Mouse (Mus musculus) limb, embryonic 13.5 days (tissue): ENCODE data around the gene Ror1. TPM values are rescaled to one million over a fixed set of nuclear protein-coding genes. Genes with fewer than 3 reads are reported as not detected.

Experiments used
- ATAC-seq: fragments of 200-750 bp; cut with Nextera tagmentation; 2 replicates; pipeline ENCODE4 v1.8.0; 2017; ENCODE audit warnings: low read depth, moderate number of reproducible peaks, moderate TSS enrichment; ENCODE audit not compliant: low FRiP score
- H3K27ac ChIP-seq: fragments of 300-500 bp; sonication (generic); 2 replicates; pipeline ENCODE4 v1.5.1; 2015; ENCODE audit warnings: inconsistent platforms, mild to moderate bottlenecking, moderate library complexity
- H3K27me3 ChIP-seq: fragments of 300-500 bp; sonication (generic); 2 replicates; pipeline ENCODE4 v1.6.1; 2015; ENCODE audit warnings: mild to moderate bottlenecking, inconsistent platforms
- H3K36me3 ChIP-seq: fragments of 300-500 bp; sonication (generic); 2 replicates; pipeline ENCODE4 v1.6.1; 2015; ENCODE audit warnings: inconsistent platforms, mild to moderate bottlenecking, moderate library complexity
- H3K4me1 ChIP-seq: fragments of 300-500 bp; sonication (generic); 2 replicates; pipeline ENCODE4 v1.6.1; 2015; ENCODE audit warnings: inconsistent platforms
- H3K4me2 ChIP-seq: fragments of 300-500 bp; sonication (generic); replicated peaks from 2 replicates; pipeline ENCODE4 v1.6.1; 2015; ENCODE audit warnings: inconsistent platforms, mild to moderate bottlenecking, moderate library complexity
- H3K4me3 ChIP-seq: fragments of 300-500 bp; sonication (generic); 2 replicates; pipeline ENCODE4 v1.5.1; 2015; ENCODE audit warnings: moderate library complexity, mild to moderate bottlenecking, inconsistent platforms
- H3K9ac ChIP-seq: fragments of 300-500 bp; sonication (generic); 2 replicates; pipeline ENCODE4 v1.6.1; 2015; ENCODE audit warnings: mild to moderate bottlenecking, inconsistent platforms
- H3K9me3 ChIP-seq: fragments of 300-500 bp; sonication (generic); 2 replicates; pipeline ENCODE4 v1.6.1; 2016; ENCODE audit warnings: inconsistent platforms
- WGBS: fragments of 180-500 bp; shearing (Covaris S2); methylation state at CpG from one replicate; pipeline ENCODE4 v1.1.7; 2015; 5-methylcytosine and 5-hydroxymethylcytosine counted together
- polyA plus RNA-seq: library from polyadenylated mRNA; unstranded; fragments of >200 nt; fragmentation: Nextera tagmentation; extraction: Ambion mirVana; gene quantifications from 2 replicates; pipeline ENCODE4 v1.2.1, GENCODE M21; 2015

The Ror1 gene
- polyA plus RNA-seq, 1 experiment from 2014 or later: 11.8 TPM

- Histone ChIP-seq H3K4me1 (peaks cover 30% of the 10 kb centered on the region), H3K9ac (no peak overlapping the region), H3K27ac (no peak overlapping the region), H3K9me3 (no peaks in the 10 kb centered on the region), H3K27me3 (peaks cover 14% of the 10 kb centered on the region; the same call in 1 of the 2 replicates), H3K36me3 (no peaks in the 10 kb centered on the region), H3K4me3 (no peak overlapping the region), H3K4me2 (no peak overlapping the region)
- 48% methylated on average over 1 of the region's 1 CpGs for WGBS
- no peak for ATAC-seq
Observed at GRCm38 (mm10) chr4:100223532-100223931, 127.9 kb downstream of the Ror1 start.

GRCm38 (mm10) chr4:100223965-100224364 lies 128.4 kb downstream of the Ror1 start:
- ATAC-seq: no peak
- WGBS: 81% methylated on average over 3 of the region's 3 CpGs
- H3K4me1 ChIP-seq: peaks cover 30% of the 10 kb centered on the region

GRCm38 (mm10) chr4:100226619-100227018 lies 131.0 kb downstream of the Ror1 start:
- Histone ChIP-seq H3K4me2 (no peak overlapping the region), H3K9me3 (no peaks in the 10 kb centered on the region), H3K27me3 (0 out of 2 replicates have a peak, but pooled peaks cover 6% of the 10 kb centered on the region), H3K36me3 (no peaks in the 10 kb centered on the region), H3K9ac (no peak overlapping the region), H3K4me3 (no peak overlapping the region), H3K4me1 (peaks cover 30% of the 10 kb centered on the region), H3K27ac (no peak overlapping the region)
- no peak for ATAC-seq
- WGBS: 40% methylated on average over 4 of the region's 4 CpGs

More at GRCm38 (mm10) chr4:100223965-100224364, 128.4 kb downstream of the Ror1 start:
- Histone ChIP-seq H3K36me3 (no peaks in the 10 kb centered on the region), H3K27me3 (peaks cover 14% of the 10 kb centered on the region; the same call in 1 of the 2 replicates), H3K4me2 (no peak overlapping the region), H3K27ac (no peak overlapping the region), H3K9me3 (no peaks in the 10 kb centered on the region), H3K9ac (no peak overlapping the region), H3K4me3 (no peak overlapping the region)

GRCm38 (mm10) chr4:100228106-100228505 lies 132.5 kb downstream of the Ror1 start:
- Histone ChIP-seq H3K9me3 (no peaks in the 10 kb centered on the region), H3K4me2 (no peak overlapping the region), H3K4me3 (no peak overlapping the region), H3K4me1 (peaks cover 17% of the 10 kb centered on the region), H3K27me3 (0 out of 2 replicates have a peak, but pooled peaks cover 6% of the 10 kb centered on the region), H3K9ac (no peak overlapping the region), H3K27ac (no peak overlapping the region), H3K36me3 (no peaks in the 10 kb centered on the region)
- no peak for ATAC-seq
- 73% methylated on average over 3 of the region's 3 CpGs for WGBS

GRCm38 (mm10) chr4:100230245-100230644 lies 134.7 kb downstream of the Ror1 start:
- Histone ChIP-seq H3K36me3 (no peaks in the 10 kb centered on the region), H3K27me3 (peaks cover 12% of the 10 kb centered on the region; the same call in 1 of the 2 replicates), H3K4me2 (no peak overlapping the region), H3K4me1 (peaks cover 8% of the 10 kb centered on the region), H3K9me3 (no peaks in the 10 kb centered on the region), H3K27ac (no peak overlapping the region), H3K9ac (no peak overlapping the region), H3K4me3 (no peak overlapping the region)
- WGBS: 36% methylated on average over 5 of the region's 5 CpGs
- ATAC-seq: no peak

GRCm38 (mm10) chr4:100230963-100231362 lies 135.4 kb downstream of the Ror1 start:
- Histone ChIP-seq H3K27ac (no peak overlapping the region), H3K4me2 (no peak overlapping the region), H3K27me3 (peaks cover 12% of the 10 kb centered on the region; the same call in 1 of the 2 replicates), H3K4me1 (peaks cover 8% of the 10 kb centered on the region), H3K4me3 (no peak overlapping the region), H3K9ac (no peak overlapping the region), H3K36me3 (no peaks in the 10 kb centered on the region), H3K9me3 (no peaks in the 10 kb centered on the region)
- ATAC-seq: no peak
- WGBS: 95% methylated on average over 2 of the region's 2 CpGs

GRCm38 (mm10) chr4:100231906-100232305 lies 136.3 kb downstream of the Ror1 start:
- no peak overlapping the region for H3K4me2 ChIP-seq
- no peak overlapping the region for H3K9ac ChIP-seq
- H3K27me3 ChIP-seq: peaks cover 7% of the 10 kb centered on the region; the same call in 1 of the 2 replicates
- no peak for ATAC-seq
- no peaks in the 10 kb centered on the region for H3K9me3 ChIP-seq
- over 99% methylated on average over 3 of the region's 3 CpGs for WGBS
- no peak overlapping the region for H3K4me3 ChIP-seq
- no peaks in the 10 kb centered on the region for H3K36me3 ChIP-seq
- H3K4me1 ChIP-seq: peaks cover 9% of the 10 kb centered on the region
- H3K27ac ChIP-seq: no peak overlapping the region

- Histone ChIP-seq H3K4me3 (no peak overlapping the region), H3K4me2 (no peak overlapping the region), H3K36me3 (no peaks in the 10 kb centered on the region), H3K4me1 (peaks cover 14% of the 10 kb centered on the region), H3K27me3 (peaks cover 6% of the 10 kb centered on the region; the same call in 1 of the 2 replicates), H3K9me3 (no peaks in the 10 kb centered on the region), H3K9ac (no peak overlapping the region), H3K27ac (no peak overlapping the region)
- 87% methylated on average over 7 of the region's 7 CpGs for whole genome bisulfite sequencing
- ATAC-seq: no peak
Observed at GRCm38 (mm10) chr4:100232541-100232940, 136.9 kb downstream of the Ror1 start.

- Histone ChIP-seq H3K4me3 (no peak overlapping the region), H3K9me3 (no peaks in the 10 kb centered on the region), H3K27me3 (peaks cover 6% of the 10 kb centered on the region; the same call in 1 of the 2 replicates), H3K36me3 (no peaks in the 10 kb centered on the region), H3K27ac (no peak overlapping the region), H3K4me2 (no peak overlapping the region), H3K9ac (no peak overlapping the region), H3K4me1 (peaks cover 14% of the 10 kb centered on the region)
- WGBS: 89% methylated on average over 10 of the region's 10 CpGs
- no peak for ATAC-seq
Observed at GRCm38 (mm10) chr4:100233770-100234169, 138.2 kb downstream of the Ror1 start.

- Histone ChIP-seq H3K4me3 (no peak overlapping the region), H3K9ac (no peak overlapping the region), H3K27ac (no peak overlapping the region), H3K4me1 (peaks cover 17% of the 10 kb centered on the region), H3K36me3 (no peaks in the 10 kb centered on the region), H3K9me3 (no peaks in the 10 kb centered on the region), H3K4me2 (no peak overlapping the region), H3K27me3 (peaks cover 6% of the 10 kb centered on the region; the same call in 1 of the 2 replicates)
- 11% methylated on average over 3 of the region's 3 CpGs for WGBS
- ATAC-seq: no peak
Observed at GRCm38 (mm10) chr4:100236339-100236738, 140.7 kb downstream of the Ror1 start.

- Histone ChIP-seq H3K4me1 (peaks cover 14% of the 10 kb centered on the region; the same call in 1 of the 2 replicates), H3K36me3 (no peaks in the 10 kb centered on the region), H3K9ac (no peak overlapping the region), H3K27me3 (no peaks in the 10 kb centered on the region), H3K27ac (no peak overlapping the region), H3K4me2 (no peak overlapping the region), H3K4me3 (no peak overlapping the region), H3K9me3 (no peaks in the 10 kb centered on the region)
- ATAC-seq: no peak
- WGBS: 80% methylated on average over 6 of the region's 6 CpGs
Observed at GRCm38 (mm10) chr4:100242061-100242756, 146.6 kb downstream of the Ror1 start.

GRCm38 (mm10) chr4:100244250-100244649 lies 148.7 kb downstream of the Ror1 start:
- H3K27me3 ChIP-seq: no peaks in the 10 kb centered on the region
- no peak overlapping the region for H3K4me3 ChIP-seq
- H3K36me3 ChIP-seq: no peaks in the 10 kb centered on the region
- no peak overlapping the region for H3K9ac ChIP-seq
- no peak overlapping the region for H3K27ac ChIP-seq
- ATAC-seq: no peak
- H3K4me1 ChIP-seq: peaks cover 26% of the 10 kb centered on the region
- WGBS: 75% methylated on average over 8 of the region's 8 CpGs
- no peaks in the 10 kb centered on the region for H3K9me3 ChIP-seq
- H3K4me2 ChIP-seq: no peak overlapping the region
